Mouse (Mus musculus) liver, postnatal 0 days (tissue): ENCODE measurements around the gene C8a. TPM values are rescaled to one million over a fixed set of nuclear protein-coding genes. Genes with fewer than 3 reads are reported as not detected.
A peak's percentile ranks its signal among the peaks of the same experiment; 100 is the strongest.

ENCODE experiments used
- ATAC-seq: fragments of 200-750 bp; cut with Nextera tagmentation; 2 replicates; pipeline ENCODE4 v1.8.0; 2017; ENCODE audit warnings: mild to moderate bottlenecking, moderate library complexity
- DNase-seq: peaks from one replicate; pipeline ENCODE4 v3.0.0-alpha.2; 2016
- H3K27ac ChIP-seq: fragments of 300-500 bp; sonication (generic); 2 replicates; pipeline ENCODE4 v1.5.1; 2014; ENCODE audit warnings: antibody characterized with exemption, moderate library complexity, mild to moderate bottlenecking, low read depth
- H3K27me3 ChIP-seq: fragments of 300-500 bp; sonication (generic); 2 replicates; pipeline ENCODE4 v1.6.1; 2014; ENCODE audit warnings: low read length, control low read depth, mixed read lengths; ENCODE audit not compliant: insufficient read depth
- H3K36me3 ChIP-seq: fragments of 300-500 bp; sonication (generic); replicated peaks from 2 replicates; pipeline ENCODE4 v1.6.1; 2014; ENCODE audit warnings: mild to moderate bottlenecking, control low read depth, low read length, moderate library complexity, mixed read lengths; ENCODE audit not compliant: insufficient read depth
- H3K4me1 ChIP-seq: fragments of 300-500 bp; sonication (generic); 2 replicates; pipeline ENCODE4 v1.6.1; 2014; ENCODE audit warnings: antibody characterized with exemption, mild to moderate bottlenecking, control low read depth; ENCODE audit not compliant: insufficient read depth
- H3K4me2 ChIP-seq: fragments of 300-500 bp; sonication (generic); 2 replicates; pipeline ENCODE4 v1.6.1; 2014; ENCODE audit warnings: low read depth, mild to moderate bottlenecking, low read length, moderate library complexity, mixed read lengths
- H3K4me3 ChIP-seq: fragments of 300-500 bp; sonication (generic); 2 replicates; pipeline ENCODE4 v1.5.1; 2014; ENCODE audit warnings: low read depth, low read length
- H3K9ac ChIP-seq: fragments of 300-500 bp; sonication (generic); replicated peaks from 2 replicates; pipeline ENCODE4 v1.6.1; 2014; ENCODE audit warnings: mild to moderate bottlenecking, moderate library complexity
- H3K9me3 ChIP-seq: fragments of 300-500 bp; sonication (generic); 2 replicates; pipeline ENCODE4 v1.6.1; 2016; ENCODE audit warnings: mild to moderate bottlenecking, control low read depth, low read length, mixed read lengths
- CTCF ChIP-seq: sonication (generic); IDR thresholded peaks from 2 replicates; pipeline ENCODE4 v1.5.1; 2016; ENCODE audit warnings: antibody characterized with exemption, low read depth
- EP300 ChIP-seq: IDR thresholded peaks from 2 replicates; pipeline ENCODE4 v1.6.1; 2016; ENCODE audit warnings: antibody characterized with exemption, low read depth, mild to moderate bottlenecking
- WGBS: fragments of 180-500 bp; shearing (Covaris S2); extraction: QIAGEN DNeasy Blood & Tissue Kit; methylation state at CpG from one replicate; pipeline ENCODE4 v1.1.7; 2014; ENCODE audit not compliant: insufficient replicate concordance; 5-methylcytosine and 5-hydroxymethylcytosine counted together
- polyA plus RNA-seq: library from polyadenylated mRNA; unstranded; fragments of >200 nt; fragmentation: Nextera tagmentation; extraction: Ambion mirVana; gene quantifications from 2 replicates; pipeline ENCODE4 v1.2.1, GENCODE M21; 2015

C8a gene
- polyA plus RNA-seq, 1 experiment from 2014 or later: 33.1 TPM

DNA sequence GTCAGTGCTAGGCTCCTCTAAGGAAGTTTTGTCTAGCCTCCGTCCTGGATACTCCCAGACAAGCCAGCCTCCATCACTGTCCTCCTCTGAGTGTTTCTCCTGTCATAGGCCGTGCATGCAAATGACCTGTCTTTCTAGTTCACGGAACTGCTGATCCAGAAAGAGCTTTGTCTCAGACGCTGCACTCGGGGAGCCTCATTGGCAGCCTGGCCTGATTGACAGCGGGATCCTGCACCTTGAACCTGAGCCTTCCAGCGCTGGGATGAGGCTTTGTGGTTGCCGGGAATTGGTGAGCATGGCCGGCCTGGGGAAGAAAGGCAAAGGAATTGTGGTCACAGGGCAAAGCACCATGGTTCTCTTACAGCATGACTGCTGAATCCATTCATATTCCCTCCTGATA lies 11.3 kb upstream of the C8a start:
- Histone ChIP-seq H3K4me2 (no peak overlapping the region), H3K4me1 (no peaks in the 10 kb centered on the region; the same call in 1 of the 2 replicates), H3K9ac (no peak overlapping the region), H3K36me3 (no peaks in the 10 kb centered on the region), H3K4me3 (no peak overlapping the region), H3K27me3 (no peaks in the 10 kb centered on the region), H3K27ac (no peak overlapping the region), H3K9me3 (no peaks in the 10 kb centered on the region)
- WGBS: 67% methylated on average over 9 of the region's 9 CpGs
- TF ChIP-seq CTCF (no peak), EP300 (no peak)
- ATAC-seq (no peak), DNase-seq (no peak)

- ATAC-seq (no peak; the same call in 1 of the 2 replicates), DNase-seq (no peak)
- peak overlapping the region; percentile 50 for H3K9ac ChIP-seq
- peak overlapping the region; percentile 70 for H3K27ac ChIP-seq
- H3K4me1 ChIP-seq: no peaks in the 10 kb centered on the region
- 51% methylated on average over 4 of the region's 4 CpGs for WGBS
- H3K36me3 ChIP-seq: no peaks in the 10 kb centered on the region
- H3K4me3 ChIP-seq: peak overlapping the region; percentile 41
- no peaks in the 10 kb centered on the region for H3K27me3 ChIP-seq
- TF ChIP-seq CTCF (peak; percentile 35), EP300 (no peak)
- peak overlapping the region; percentile 56 for H3K4me2 ChIP-seq
- no peaks in the 10 kb centered on the region for H3K9me3 ChIP-seq
These were observed 366 bp downstream of the C8a start for GRCm38 (mm10) chr4:104875832-104876231.

GRCm38 (mm10) chr4:104870196-104870595 lies 6.0 kb downstream of the C8a start:
- Histone ChIP-seq H3K36me3 (no peaks in the 10 kb centered on the region), H3K9ac (no peak overlapping the region), H3K4me1 (no peaks in the 10 kb centered on the region), H3K27me3 (no peaks in the 10 kb centered on the region), H3K4me2 (no peak overlapping the region), H3K9me3 (no peaks in the 10 kb centered on the region), H3K4me3 (no peak overlapping the region), H3K27ac (no peak overlapping the region)
- TF ChIP-seq CTCF (no peak), EP300 (no peak)
- WGBS: 79% methylated on average over 5 of the region's 5 CpGs
- DNase-seq: no peak
- ATAC-seq: no peak

DNA sequence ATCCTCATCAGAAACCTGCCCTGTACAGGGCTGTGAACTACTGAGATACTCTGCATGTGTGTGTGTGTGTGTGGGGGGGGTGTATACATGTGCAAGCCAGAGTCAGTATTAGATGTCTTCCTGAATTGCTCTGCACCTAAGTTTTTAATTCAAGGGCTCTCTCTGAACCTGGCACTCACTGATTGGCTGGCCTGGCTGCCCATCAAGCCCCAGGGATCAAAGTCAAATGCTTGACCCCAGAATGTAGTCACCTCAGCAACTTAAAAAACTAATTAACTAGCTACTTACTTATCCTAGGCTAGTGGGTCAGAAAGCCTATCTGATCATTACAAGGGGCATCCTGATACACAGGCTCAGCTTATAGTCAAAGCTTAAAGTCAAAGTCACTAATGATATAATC lies 6.6 kb downstream of the C8a start:
- no peak overlapping the region for H3K4me2 ChIP-seq
- H3K4me1 ChIP-seq: no peaks in the 10 kb centered on the region
- ATAC-seq (no peak), DNase-seq (peak; percentile 24)
- H3K36me3 ChIP-seq: no peaks in the 10 kb centered on the region
- no peaks in the 10 kb centered on the region for H3K27me3 ChIP-seq
- no peak for TF ChIP-seq EP300
- H3K9me3 ChIP-seq: no peaks in the 10 kb centered on the region
- no peak overlapping the region for H3K4me3 ChIP-seq
- no peak overlapping the region for H3K9ac ChIP-seq
- H3K27ac ChIP-seq: no peak overlapping the region

- WGBS: 68% methylated on average over 1 of the region's 1 CpGs
These were observed 11.8 kb downstream of the C8a start for GRCm38 (mm10) chr4:104864397-104864796.

DNA sequence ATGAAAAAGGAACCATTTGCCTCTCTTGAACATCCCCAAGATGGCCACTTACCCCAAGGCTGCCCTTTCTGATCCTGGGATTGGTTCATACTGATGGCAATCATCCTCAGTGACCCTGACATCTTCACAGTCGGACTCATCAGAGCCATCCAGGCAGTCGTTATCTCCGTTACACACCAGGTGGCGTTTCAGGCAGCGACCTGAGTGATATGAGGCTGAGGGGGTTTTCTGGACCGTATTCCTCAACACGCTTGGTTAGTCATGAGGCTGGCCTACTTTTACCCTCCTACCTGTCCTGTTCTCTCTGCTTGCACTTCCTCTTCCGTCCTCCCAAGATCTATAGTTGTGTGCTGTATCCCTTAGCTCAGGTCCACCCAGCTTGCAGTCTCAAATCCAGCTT lies 15.0 kb downstream of the C8a start:
- no peaks in the 10 kb centered on the region for H3K36me3 ChIP-seq
- no peak overlapping the region for H3K9ac ChIP-seq
- ATAC-seq (no peak), DNase-seq (no peak)
- no peak overlapping the region for H3K4me2 ChIP-seq
- H3K27ac ChIP-seq: no peak overlapping the region
- 75% methylated on average over 8 of the region's 8 CpGs for WGBS
- no peak overlapping the region for H3K4me3 ChIP-seq
- no peak for TF ChIP-seq EP300
- TF ChIP-seq CTCF: no peak
- no peaks in the 10 kb centered on the region for H3K9me3 ChIP-seq
- no peaks in the 10 kb centered on the region for H3K4me1 ChIP-seq
- no peaks in the 10 kb centered on the region for H3K27me3 ChIP-seq

More at GRCm38 (mm10) chr4:104864397-104864796, 11.8 kb downstream of the C8a start:
- no peak for TF ChIP-seq EP300
- no peak for TF ChIP-seq CTCF
- H3K9me3 ChIP-seq: no peaks in the 10 kb centered on the region
- H3K9ac ChIP-seq: no peak overlapping the region
- no peaks in the 10 kb centered on the region for H3K27me3 ChIP-seq
- no peak overlapping the region for H3K4me3 ChIP-seq
- DNase-seq: no peak
- H3K36me3 ChIP-seq: no peaks in the 10 kb centered on the region
- H3K4me2 ChIP-seq: no peak overlapping the region
- no peak for ATAC-seq
- no peaks in the 10 kb centered on the region for H3K4me1 ChIP-seq
- no peak overlapping the region for H3K27ac ChIP-seq

DNA sequence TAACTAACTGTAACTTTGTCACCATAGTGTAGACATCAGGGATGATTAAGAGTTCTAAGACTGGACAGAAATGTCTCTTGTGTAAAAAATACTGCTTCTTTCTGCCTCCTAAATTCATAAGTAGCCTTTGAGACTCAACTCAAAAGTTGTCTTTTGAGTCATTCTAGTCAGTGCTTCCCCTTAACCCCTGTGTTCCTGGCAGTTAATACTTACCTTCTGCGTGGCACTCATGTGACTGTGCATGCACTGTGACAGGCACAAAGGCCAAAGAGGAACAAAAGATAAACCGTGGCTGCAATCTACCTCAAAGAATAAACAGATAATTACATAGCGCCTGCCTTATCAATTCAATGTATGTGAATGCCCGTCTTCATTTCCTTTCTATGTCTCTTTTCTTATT lies 18.4 kb downstream of the C8a start:
- 58% methylated on average over 4 of the region's 4 CpGs for WGBS
- Histone ChIP-seq H3K27ac (no peak overlapping the region), H3K4me1 (no peaks in the 10 kb centered on the region), H3K4me3 (no peak overlapping the region), H3K9me3 (no peaks in the 10 kb centered on the region), H3K27me3 (no peaks in the 10 kb centered on the region), H3K4me2 (no peak overlapping the region), H3K36me3 (0 out of 2 replicates have a peak, but pooled peaks cover 5% of the 10 kb centered on the region), H3K9ac (no peak overlapping the region)
- DNase-seq (no peak), ATAC-seq (no peak)
- TF ChIP-seq EP300 (no peak), CTCF (no peak)
